Mouse (Mus musculus) liver, embryonic 14.5 days (tissue): ENCODE results near the gene Cnga1.
A peak's percentile ranks its signal among the peaks of the same experiment; 100 is the strongest.
"Not testable (repeated sequence)": the region's sequence is repeated elsewhere in the genome, so short reads cannot be mapped to it uniquely, and the experiment has no call there.

ENCODE experiments used
- CTCF ChIP-seq: IDR thresholded peaks from 2 replicates; pipeline ENCODE4 v1.5.1; 2016; ENCODE audit warnings: antibody characterized with exemption, low read depth, control low read depth
- EP300 ChIP-seq: IDR thresholded peaks from 2 replicates; pipeline ENCODE4 v1.6.1; 2016; ENCODE audit warnings: antibody characterized with exemption, low read depth

DNA sequence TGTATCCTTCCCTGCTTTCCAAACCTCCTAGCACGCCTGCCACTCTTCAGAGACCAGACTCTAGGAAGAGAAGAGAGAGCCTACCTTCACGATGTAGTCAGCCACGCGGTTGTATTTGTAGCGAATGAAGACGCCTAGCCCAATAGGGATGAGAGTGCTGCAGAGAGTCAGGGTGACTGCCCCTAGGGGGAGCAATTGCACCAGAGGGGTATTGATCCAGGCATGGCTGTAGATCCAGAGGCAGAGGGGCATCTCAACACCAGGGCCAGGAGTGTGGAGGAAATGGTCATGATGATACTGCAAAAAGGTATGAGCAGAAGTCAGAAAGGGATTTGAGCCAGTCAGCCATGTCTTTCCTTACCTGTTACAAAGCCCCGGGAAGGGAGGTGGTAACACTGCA lies 58.0 kb downstream of the Cnga1 start:
- TF ChIP-seq EP300 = not testable (repeated sequence)
- peak; percentile 60 for TF ChIP-seq CTCF
